Mouse (Mus musculus): ENCODE data around the gene Gnat1.

Gnat1 gene

DNA sequence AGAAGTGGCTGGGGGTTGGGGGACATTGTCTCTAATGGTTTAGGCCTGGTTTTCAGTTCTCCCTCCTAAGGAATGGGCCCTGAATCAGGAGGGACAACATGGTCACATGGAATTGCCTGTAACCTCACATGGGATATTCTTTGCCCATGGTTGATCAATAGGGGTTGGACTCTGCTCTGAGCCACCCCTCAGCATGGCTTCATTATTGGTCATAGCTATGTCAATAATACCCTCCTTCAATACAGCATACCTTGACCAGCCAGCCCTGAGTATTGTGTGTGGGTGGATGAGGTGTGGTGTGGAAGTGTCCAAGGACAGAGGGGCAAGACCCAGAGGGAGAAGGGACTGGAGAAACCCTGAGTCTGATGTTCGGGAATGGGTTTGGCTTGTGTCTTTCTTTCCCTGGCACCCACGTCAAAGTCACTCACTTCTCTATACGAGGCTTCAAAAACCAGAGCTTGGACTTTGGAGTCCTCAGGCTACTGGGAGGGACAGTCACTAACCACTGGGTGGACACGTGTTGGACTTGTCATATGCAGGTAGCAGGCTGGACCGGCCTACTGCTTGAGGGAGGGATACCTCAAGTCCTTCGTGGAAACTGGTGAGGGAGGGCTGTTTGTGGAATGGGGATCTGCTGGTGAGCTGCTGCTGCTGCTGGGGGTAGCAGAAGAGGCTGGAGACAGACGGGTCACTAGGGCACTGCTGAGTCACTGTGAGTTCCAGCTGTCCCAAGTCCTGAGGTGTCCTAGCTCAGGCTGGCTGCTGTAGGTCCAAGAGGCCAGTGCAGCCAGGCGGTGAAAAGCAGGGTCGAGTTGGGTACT is 4.7 kb downstream of the Gnat1 start:
- no peak for DNase-seq (ENCODE audit: low spot score)

DNA sequence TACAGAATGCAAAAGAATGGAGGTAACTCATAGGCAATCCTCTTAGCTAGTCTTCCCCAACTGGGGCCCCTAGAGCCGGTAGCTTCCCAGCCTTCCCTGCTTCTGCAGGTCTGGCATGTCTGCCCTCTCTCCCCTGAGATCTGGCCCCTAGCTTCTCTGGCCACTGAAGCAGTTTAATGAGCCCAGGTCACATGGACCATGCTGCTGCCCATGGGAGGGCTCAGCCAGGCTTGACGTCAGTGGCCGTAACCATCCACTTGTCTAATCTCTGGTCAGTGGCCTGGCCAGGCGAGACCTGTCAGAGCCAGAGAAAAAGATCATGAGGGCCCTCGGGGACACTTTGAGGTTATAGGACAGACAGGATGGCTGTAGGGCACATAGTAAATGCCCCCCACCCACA is 9.3 kb downstream of the Gnat1 start:
- DNase-seq (ENCODE audit: low spot score), result no peak

DNA sequence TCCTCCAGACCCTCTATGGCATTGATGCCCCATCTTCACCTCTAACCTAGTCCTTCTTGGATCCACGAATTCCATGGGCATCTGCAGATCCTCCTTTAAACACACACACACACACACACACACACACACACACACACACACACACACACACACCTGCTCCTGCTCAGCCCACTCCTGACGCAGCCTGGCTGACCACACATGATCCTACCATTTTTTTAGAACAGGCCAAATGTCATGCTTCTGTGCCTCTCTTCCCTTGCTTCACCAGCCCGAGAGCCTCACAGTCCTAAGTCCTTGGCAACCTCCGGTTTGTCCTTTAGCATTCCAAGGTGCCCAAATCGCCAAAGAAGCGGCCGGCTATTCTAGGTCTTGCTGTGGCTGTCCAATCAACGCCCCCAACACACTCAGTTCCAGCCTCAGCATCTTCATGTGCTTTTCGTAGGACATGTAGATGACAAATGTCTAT is 10.0 kb downstream of the Gnat1 start, which contains the start of gene Slc38a3:
TSS of gene Slc38a3 (minus strand) at position 51 of the 466 bp plus-strand sequence.
- DNase-seq (ENCODE audit: low spot score), result no peak

DNA sequence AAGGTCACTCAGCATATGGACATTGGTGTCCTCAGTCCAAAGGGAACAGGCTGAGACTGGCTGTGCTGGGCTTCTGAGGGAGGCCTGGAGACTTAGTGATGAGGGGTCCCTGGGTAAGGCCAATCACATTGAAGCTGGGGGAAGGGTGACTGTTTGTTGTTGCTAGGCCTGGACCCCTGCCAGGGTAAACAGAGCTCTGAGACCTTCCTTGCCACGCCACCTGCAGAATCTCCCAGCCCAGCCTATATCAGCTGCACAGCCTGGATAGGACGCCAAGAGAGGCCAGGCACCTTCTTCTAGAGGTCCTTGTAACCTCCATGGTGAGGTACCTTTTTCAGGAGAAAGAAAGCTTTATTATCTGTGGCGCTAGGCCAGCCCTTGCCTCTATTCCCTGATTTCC is 10.6 kb downstream of the Gnat1 start:
- no peak for DNase-seq (ENCODE audit: low spot score)

DNA sequence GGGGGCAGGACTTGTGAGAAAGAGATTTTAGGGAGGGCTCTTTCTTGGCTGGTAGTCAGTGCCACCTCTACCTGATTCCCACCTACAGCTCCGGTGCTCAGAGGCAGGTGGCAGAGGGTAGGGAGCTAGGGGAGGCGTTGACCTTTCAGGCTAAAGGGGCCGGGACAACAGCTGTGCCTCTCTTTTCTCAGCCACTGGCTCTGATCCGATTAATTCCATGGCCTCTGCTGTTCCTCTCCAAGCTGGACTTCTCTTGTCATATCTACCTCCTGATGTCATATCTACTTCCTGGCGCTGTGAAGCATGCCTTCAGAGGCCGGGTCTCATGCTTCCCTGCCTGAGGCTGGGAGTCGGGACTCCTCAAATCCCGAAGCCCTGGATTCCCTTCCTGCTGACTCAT is 11.5 kb downstream of the Gnat1 start:
- DNase-seq (ENCODE audit: low spot score), result no peak

DNA sequence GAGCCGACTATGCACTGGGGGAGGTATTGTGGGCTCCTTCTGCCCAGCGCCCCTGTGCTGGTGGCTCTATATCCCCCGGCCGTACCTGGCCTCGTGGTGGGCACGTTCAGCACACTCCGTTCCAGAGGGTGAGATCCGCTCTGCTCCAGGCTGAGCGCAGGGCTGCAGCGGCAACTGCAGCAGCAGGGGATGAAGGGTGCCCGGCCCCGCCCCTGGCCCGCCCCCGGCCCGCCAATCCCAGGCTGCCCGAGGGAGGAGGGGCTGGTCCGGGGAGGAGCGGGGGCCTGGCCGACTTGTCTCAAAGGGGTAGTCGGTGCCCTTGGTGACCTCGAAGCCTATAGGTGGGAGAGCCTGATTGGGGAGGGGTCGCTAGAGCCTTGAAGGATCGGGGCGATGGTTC is 12.3 kb downstream of the Gnat1 start:
- no peak for DNase-seq (ENCODE audit: low spot score)

DNA sequence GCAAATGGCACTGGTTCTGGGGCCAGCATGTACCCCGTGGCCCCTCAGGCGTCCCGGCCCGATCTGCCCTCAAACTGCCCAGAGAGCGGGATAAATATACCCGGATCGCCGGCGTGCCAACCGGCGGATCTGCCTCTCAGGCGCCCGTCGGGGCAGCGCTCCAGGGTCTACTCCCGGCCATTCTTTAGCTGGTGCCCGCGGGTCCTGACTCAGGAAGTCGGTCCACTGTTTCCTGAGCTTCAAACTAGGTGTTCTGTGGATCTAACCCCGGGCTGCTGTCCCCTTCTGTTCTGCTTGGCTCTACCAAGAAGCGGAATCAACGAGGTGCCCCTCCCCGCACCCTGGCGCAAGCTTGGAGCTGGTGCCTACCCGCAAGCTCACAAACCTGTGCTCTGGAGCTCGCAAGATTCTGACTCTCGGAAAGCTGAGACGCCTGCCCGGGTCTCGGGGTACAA is 12.7 kb downstream of the Gnat1 start:
- no peak for DNase-seq (ENCODE audit: low spot score)

DNA sequence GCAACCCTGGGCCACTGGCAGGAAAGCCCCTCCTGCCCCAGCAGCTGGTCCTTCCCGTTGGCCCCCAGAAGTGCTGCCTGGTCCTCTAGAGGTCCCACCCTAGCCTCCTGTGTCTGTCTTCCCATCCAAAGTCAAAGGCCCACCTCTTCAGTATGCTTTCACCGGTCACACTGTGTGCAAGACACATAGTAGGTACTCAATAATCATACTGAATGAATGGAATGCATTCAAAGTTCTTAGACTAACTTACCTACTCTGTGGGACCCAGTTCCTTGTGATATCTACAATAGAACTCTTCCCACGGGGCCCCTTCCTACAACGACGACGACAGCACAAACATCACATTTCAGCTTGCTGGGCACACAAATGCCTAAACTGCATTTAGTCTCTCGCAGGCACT is 14.2 kb downstream of the Gnat1 start:
- no peak for DNase-seq (ENCODE audit: low spot score)

DNA sequence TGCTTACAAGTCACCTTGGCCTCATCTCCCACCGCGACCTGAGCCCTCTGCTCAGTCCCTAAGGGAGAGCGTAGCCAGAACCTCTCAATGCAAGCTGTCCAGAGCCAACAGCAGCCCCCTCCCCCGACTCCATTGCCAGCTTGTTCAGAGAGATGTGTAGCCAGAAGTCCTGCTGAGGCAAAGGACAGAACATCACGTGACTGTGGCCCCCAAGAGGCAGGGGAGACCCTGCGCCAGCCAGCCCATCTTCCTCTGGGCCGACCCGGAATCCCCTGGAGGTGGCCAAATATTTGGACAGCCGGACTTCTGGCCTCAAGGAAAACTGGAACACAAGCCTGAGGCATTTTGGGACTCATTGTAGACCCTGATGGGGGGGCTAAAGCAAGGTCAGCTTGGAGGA is 16.0 kb downstream of the Gnat1 start:
- no peak for DNase-seq (ENCODE audit: low spot score)

DNA sequence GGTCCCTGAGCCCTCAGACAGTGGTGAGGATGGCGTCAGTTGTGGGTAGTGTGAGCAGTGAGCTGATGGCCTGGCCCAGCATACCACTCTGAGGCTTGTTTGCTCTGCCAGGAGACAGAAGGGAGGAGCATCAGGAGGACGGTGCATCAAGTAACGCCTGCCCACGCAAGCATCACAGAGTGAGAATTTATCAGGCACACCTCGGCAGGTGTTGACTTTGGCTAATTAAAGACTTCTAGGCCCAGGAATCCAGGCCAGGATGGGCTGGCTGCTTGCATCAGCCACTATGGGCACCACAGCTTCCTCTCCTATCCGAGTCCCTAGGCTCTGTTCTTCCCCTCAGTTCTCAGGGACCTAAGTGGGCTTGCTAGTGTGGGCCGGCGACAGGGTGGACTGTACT is 17.2 kb downstream of the Gnat1 start:
- DNase-seq (ENCODE audit: low spot score), result no peak

DNA sequence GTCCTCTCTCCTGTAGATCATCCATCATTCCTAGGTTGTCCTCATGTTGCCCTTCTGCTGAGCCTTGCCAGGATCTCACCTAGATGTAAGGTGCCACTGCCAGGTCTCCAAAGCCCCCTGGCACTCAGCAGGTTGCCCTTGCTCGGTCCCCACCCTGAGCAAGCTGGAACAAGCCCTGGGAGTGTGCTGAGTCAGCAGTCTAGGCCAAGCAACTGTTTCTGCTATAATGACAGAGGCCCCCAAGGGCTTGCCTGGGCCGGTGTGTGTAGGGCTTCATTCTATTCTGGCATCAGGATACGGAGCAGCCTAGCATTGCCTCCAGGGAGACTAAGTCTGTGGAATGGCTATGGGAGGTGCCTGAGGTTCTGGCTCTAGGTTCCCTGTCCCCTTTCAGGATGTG is 18.7 kb downstream of the Gnat1 start:
- no peak for DNase-seq (ENCODE audit: low spot score)

DNA sequence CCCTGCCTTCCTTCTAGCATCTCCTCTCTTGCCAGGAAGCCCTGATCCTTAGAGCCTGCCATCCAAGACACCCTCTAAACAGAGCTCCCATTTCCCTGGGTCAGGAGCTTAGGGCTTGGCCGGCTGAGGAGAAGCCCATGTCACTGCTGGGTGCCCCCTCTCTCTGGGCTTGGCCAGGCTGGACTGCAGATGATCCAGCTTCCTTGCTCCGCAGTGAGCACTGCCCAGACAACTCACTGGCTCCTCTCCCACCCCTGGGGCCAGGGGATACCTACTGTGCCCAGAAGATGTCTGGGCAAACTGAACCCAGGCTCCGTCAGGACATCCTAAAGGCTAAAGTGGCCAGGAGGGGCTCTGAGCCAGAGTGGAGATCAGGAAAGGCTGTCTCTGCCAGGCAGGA is 19.6 kb downstream of the Gnat1 start:
- no peak for DNase-seq (ENCODE audit: low spot score)

DNA sequence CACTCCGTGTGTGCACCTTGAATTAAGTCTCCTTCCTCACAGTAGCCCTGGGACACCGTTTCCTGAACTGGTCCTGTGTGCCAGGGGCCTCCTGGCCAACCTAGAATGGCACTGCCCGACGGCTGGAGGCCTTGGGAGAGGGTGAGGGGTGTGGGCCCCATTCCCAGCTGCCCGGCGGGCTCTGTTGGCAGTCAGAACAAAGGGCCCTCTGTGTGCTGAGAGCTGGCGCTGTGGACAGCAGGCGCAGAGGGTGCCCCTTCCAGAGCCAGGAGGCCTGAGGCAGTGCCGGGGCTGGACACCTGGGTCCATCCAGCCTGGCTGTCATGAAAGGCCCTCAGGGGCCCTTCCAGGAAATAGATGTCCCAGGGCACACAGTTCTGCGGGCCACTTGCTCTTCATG is 20.0 kb downstream of the Gnat1 start:
- DNase-seq (ENCODE audit: low spot score), result no peak

DNA sequence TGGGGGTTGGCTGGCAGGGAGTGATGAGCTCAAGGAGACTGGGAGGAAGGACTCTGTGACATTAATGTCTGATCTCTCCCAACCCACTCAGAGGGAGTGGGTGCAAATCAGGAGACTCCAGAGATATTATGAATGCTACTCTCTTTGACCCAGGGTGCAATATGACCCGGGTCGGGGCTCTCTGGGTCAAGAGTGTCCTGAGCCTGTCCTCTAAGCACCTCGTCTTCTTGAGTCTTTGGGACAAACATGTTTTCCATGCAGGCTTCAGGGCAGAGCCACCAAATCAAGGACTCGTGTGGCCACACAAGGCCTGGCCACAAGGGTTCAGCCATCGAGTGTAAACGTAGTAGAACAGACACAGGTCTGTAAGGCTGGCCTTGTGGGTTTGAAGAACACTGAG is 21.4 kb downstream of the Gnat1 start:
- DNase-seq (ENCODE audit: low spot score), result no peak

DNA sequence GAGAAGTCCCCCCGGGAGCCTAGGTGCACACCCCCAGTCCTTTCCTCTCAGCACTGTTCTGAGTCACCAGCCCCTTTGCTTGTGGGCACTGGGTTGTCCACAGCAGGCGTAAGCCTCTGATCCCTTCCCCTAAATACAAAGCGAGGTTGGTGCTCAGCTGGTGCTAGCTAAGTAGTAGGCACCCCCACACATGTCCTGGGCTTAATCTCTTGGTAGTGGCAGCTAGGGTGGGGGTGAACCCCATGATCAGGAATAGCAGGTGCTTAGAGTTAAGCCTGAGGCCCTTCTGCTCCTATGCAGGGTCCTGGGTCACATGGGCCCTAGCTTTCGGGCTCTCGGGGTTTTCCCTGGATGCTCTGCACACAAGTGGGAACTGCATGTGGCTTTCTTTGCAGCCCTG is 22.4 kb downstream of the Gnat1 start:
- DNase-seq (ENCODE audit: low spot score), result no peak

DNA sequence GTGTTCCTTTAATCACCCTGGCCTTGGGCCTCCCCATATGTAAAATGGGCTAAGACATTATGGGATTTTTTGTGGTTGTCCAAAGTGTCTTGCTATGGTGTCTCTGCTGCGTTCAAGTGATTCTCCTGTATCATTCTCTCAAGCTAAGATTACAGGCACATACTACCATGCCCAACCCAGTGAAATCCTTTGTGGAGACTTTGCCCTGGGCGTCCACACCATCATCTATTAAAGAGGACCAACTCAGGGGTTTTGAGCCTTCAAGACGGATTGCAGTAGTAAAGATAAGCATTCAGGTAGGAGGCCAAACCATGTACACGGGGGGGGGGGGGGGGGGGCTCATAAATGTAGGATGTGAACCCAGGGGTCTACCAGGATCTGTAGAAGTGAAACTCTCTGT is 24.9 kb downstream of the Gnat1 start:
- no peak for DNase-seq (ENCODE audit: low spot score)

DNA sequence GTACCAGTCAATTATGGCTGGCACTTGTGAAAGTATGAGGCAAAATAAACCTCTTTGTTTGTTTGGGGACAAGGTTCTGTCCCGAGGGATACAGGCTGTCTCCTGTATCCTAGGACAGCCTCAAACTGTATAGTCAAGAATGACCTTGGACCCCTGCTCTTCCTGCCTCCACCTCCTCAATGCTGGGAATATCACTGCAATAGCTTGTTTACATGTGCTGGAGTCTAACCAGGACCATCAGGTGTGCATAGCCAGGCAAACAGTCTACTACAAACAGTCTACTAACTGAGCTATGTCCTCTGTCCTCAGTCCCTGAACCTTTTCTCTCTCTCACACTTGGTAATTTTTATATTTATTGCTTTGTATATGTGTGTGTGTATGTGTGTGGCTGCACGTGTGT is 26.0 kb downstream of the Gnat1 start:
- DNase-seq (ENCODE audit: low spot score), result no peak

DNA sequence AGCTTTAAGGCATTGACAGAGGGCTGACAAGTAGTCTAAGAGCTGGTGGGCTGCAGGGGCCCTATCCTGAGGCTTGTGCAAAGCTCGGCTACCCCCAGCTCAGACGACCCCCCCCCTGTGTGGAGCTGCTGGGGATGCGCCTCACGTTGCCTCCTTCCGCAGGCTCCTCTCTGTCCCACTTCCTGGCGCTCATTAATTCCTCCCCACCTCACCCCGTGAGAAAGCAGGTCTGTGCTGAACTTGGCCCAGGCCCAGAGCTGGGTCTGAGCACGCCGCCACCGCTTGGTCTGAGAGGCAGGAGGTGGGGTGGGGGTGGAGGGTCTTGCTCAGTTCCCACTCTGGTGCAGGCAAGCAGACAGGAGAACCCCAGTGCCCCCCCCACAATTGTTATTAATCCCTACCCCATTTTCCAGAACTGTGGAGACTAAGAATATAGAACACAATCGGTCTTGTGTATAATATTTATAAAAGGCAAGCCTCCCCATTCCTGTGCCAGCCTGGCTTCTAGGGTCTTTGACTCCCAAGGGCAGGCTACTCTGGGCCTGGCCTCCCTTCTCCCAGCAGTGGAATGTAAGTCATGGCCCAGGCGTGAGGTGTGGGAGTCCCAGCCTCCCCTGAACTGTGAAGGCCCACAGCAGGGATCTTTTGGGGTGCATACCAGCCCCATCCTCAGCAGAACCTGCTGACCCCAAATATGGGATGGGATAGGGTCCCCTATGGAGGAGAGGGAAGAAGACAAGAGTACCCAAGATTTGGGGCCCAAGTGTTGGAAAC is 28.6 kb downstream of the Gnat1 start:
- DNase-seq (ENCODE audit: low spot score), result no peak

DNA sequence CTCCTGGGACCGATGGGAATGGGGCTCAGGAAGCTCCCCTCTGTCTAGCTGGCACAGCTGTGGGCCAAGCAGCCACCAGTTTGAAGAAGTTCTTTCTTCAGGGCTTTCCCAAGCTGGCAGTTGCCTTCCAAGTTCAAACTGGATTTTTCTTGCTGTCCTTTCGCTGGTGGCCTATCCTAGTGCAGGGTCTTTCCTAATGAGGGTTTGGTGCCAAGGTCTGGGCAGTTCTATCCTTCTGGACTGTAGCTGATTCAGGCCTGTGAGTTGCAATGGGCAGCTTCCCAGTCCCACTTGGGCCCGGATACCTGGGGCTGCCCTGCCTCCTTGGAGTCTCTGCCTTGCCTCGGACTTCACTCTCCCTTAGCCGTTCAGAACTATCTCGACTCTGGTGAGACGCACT is 29.3 kb downstream of the Gnat1 start:
- no peak for DNase-seq (ENCODE audit: low spot score)

DNA sequence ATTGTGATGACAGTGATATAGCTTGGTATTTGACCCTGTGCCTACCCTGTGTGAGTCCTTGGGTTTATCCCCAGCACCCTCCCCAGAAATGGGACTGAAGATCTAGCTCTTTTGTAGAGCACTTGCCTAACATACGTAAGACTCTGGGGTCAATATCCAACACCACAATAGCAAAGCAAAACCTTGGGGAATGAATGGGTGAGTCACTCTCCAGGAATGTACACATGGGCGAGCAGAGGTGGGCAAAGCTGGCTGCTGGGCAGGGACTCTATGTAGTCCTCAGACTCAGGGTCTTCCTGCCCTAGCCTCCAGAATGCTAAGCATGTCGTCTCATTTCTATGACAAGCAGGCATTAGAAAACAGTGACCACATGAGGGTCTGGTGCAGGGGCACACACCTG is 30.7 kb downstream of the Gnat1 start:
- DNase-seq (ENCODE audit: low spot score), result no peak

DNA sequence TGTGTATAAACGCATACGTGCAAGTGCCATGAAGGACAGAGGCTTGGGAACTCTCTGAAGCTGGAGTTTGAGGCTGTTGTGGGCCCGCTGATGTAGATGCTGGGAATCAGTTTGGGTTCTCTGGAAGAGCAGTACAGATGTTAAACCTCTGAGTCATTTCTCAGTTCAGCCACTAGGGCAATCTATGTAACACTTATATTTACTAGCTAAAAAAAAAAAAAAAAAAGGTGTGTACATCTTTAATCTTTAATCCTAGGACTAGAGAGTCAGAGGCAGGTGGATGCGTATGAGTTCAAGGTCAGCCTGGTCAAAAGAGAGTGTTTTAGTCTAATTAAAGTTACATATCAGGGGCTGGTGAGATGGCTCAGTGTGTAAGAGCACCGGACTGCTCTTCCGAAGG is 32.5 kb downstream of the Gnat1 start:
- DNase-seq (ENCODE audit: low spot score), result no peak

DNA sequence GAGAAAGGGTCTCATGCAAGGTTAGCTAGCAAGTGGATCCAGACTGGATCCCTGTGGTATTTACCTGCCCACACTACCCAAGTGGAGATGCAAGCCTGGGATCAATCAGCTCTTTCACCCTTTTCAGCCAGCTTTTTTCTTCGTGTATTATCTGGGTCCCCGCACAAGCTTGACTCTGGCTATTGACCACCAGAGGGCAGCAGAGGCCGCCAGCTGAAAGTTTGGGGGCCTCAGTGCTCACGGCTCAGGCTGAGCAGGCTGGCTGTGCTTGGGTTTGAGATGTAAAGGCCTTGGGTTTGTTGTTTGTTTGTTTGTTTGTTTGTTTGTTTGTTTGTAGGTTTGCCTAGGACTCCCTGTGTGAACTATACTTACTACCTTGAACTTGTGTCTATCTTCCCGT is 33.9 kb downstream of the Gnat1 start:
- DNase-seq (ENCODE audit: low spot score), result no peak

DNA sequence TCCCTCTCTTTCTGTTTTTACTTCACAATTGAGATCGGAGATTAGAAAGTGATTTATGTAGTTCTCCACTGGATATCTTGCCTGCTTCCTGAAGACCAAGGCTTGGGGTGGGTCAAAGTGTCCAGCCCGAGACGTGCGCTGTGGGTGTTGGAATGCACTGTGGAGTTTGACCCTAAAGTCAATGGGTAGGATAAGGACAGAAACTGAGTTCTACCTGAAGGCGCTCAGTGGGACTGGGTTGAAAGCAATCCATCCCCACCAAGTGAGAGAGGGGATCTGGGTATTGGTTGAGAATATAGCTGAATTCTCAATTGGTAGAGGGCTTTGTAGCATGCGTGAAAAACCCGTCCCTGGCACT is 34.4 kb downstream of the Gnat1 start:
- no peak for DNase-seq (ENCODE audit: low spot score)

Measured in layer of hippocampus, adult 9-10 months (tissue).